Mouse (Mus musculus) heart, embryonic 14.5 days (tissue): ENCODE measurements around the gene Atrn. TPM values are rescaled to one million over a fixed set of nuclear protein-coding genes. Genes with fewer than 3 reads are reported as not detected.

Source experiments
- ATAC-seq: fragments of 200-750 bp; cut with Nextera tagmentation; 2 replicates; pipeline ENCODE4 v1.8.0; 2017; ENCODE audit warnings: low read depth, moderate TSS enrichment; ENCODE audit not compliant: insufficient number of reproducible peaks, insufficient read depth, low FRiP score
- H3K27ac ChIP-seq, 2 experiments: fragments of 200-500 bp in 1 of 2; fragments of 300-500 bp in 1 of 2; sonication (generic) in 1 of 2; replicated peaks in 1 of 2; 2 replicates each; pipeline ENCODE4 v1.5.1; 2012 to 2014; ENCODE audit warnings: low read depth in 2 of 2, low read length in 2 of 2, control low read depth in 1 of 2, mild to moderate bottlenecking in 1 of 2, mixed read lengths in 1 of 2; ENCODE audit not compliant: control insufficient read depth in 1 of 2, insufficient read depth in 1 of 2
- H3K27me3 ChIP-seq: fragments of 300-500 bp; sonication (generic); 2 replicates; pipeline ENCODE4 v1.6.1; 2014; ENCODE audit warnings: mild to moderate bottlenecking, low read length, control low read depth; ENCODE audit not compliant: control insufficient read depth, insufficient read depth
- H3K36me3 ChIP-seq: fragments of 300-500 bp; sonication (generic); 2 replicates; pipeline ENCODE4 v1.6.1; 2014; ENCODE audit warnings: mild to moderate bottlenecking, control low read depth, low read length, mixed read lengths; ENCODE audit not compliant: control insufficient read depth, insufficient read depth
- H3K4me1 ChIP-seq, 2 experiments: fragments of 200-500 bp in 1 of 2; fragments of 300-500 bp in 1 of 2; sonication (generic) in 1 of 2; 2 replicates each; pipeline ENCODE4 v1.6.1; 2012 to 2014; ENCODE audit warnings: low read length in 2 of 2, control low read depth in 1 of 2, mixed read lengths in 1 of 2; ENCODE audit not compliant: control insufficient read depth in 2 of 2, insufficient read depth in 2 of 2
- H3K4me2 ChIP-seq: fragments of 300-500 bp; sonication (generic); 2 replicates; pipeline ENCODE4 v1.6.1; 2014; ENCODE audit warnings: mild to moderate bottlenecking, low read length
- H3K4me3 ChIP-seq, 2 experiments: fragments of 200-500 bp in 1 of 2; fragments of 300-500 bp in 1 of 2; sonication (generic) in 1 of 2; 2 replicates each; pipeline ENCODE4 v1.5.1; 2012 to 2014; ENCODE audit warnings: low read length in 2 of 2, mild to moderate bottlenecking in 2 of 2, control low read depth in 1 of 2, low read depth in 1 of 2, moderate library complexity in 1 of 2; ENCODE audit not compliant: control insufficient read depth in 1 of 2, insufficient read depth in 1 of 2
- H3K9ac ChIP-seq: fragments of 300-500 bp; sonication (generic); 2 replicates; pipeline ENCODE4 v1.6.1; 2014; ENCODE audit warnings: mild to moderate bottlenecking, low read length
- H3K9me3 ChIP-seq: fragments of 300-500 bp; sonication (generic); 2 replicates; pipeline ENCODE4 v1.6.1; 2016; ENCODE audit warnings: low read length, control low read depth; ENCODE audit not compliant: control insufficient read depth
- WGBS: fragments of 180-500 bp; shearing (Covaris S2); extraction: QIAGEN DNeasy Blood & Tissue Kit; methylation state at CpG from one replicate; pipeline ENCODE4 v1.1.7; 2014; 5-methylcytosine and 5-hydroxymethylcytosine counted together
- polyA plus RNA-seq: library from polyadenylated mRNA; unstranded; fragments of >200 nt; fragmentation: Nextera tagmentation; extraction: Ambion mirVana; gene quantifications from 2 replicates; pipeline ENCODE4 v1.2.1, GENCODE M21; 2014

The Atrn gene
- polyA plus RNA-seq, 1 experiment from 2014 or later: 8.7 TPM

DNA sequence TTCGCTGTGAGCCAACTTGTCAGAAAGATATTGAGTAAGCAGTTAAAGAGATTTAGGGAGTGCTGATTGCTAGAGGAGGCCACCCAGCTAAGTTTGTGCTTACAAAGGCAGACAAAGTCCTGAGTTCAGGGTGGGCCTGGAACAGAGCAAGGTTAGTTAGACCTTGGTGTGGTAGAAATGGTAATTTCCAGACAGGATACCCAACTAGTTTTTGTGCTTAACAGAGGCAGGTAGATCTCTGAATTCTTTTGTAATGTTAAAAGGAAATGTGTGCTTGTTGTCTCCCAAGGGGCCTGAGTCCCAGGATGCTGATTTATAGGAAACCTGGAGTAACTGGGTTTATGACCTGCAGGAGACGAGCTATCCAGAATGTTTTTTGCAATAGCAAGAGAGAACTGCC is 52.6 kb downstream of the Atrn start:
- 74% methylated on average over 2 of the region's 2 CpGs for WGBS
- no peak overlapping the region for H3K4me2 ChIP-seq
- H3K36me3 ChIP-seq: peaks cover 23% of the 10 kb centered on the region; the same call in 1 of the 2 replicates
- no peaks in the 10 kb centered on the region for H3K9me3 ChIP-seq
- no peak overlapping the region for H3K27ac ChIP-seq
- no peaks in the 10 kb centered on the region for H3K4me1 ChIP-seq
- H3K27me3 ChIP-seq: no peaks in the 10 kb centered on the region
- no peak overlapping the region for H3K9ac ChIP-seq
- no peak for ATAC-seq
- no peak overlapping the region for H3K4me3 ChIP-seq

DNA sequence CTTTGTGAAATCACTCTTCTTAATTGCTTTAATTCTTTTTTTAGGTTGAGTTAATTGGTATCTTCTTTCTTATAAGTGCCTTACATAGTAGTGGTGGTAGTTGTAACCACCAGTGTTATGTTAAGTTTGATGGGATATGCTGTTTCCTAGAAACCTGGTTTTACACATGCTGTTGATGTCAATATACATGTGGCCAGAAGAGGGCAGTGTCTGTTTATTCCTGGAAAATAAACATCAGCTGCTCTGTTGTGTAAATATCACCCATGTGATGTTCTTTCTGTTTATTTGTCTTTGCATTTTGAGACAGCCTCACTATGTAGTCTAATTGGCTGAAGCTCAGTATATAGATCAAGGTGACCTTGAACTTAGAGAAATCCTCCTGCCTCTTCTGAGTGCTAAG is 55.6 kb downstream of the Atrn start:
- Histone ChIP-seq H3K4me2 (no peak overlapping the region), H3K4me3 (no peak overlapping the region), H3K9me3 (no peaks in the 10 kb centered on the region), H3K27ac (no peak overlapping the region), H3K27me3 (no peaks in the 10 kb centered on the region), H3K4me1 (no peaks in the 10 kb centered on the region), H3K9ac (no peak overlapping the region), H3K36me3 (peaks cover 30% of the 10 kb centered on the region)
- no peak for ATAC-seq

- Histone ChIP-seq H3K27me3 (no peaks in the 10 kb centered on the region), H3K36me3 (peaks cover 11% of the 10 kb centered on the region), H3K27ac (no peak overlapping the region), H3K4me2 (no peak overlapping the region), H3K9me3 (no peaks in the 10 kb centered on the region), H3K4me3 (no peak overlapping the region), H3K9ac (no peak overlapping the region), H3K4me1 (no peaks in the 10 kb centered on the region)
- WGBS: 80% methylated on average over 1 of the region's 1 CpGs
- ATAC-seq: no peak
These were observed 58.7 kb downstream of the Atrn start for GRCm38 (mm10) chr2:130965042-130965441.

DNA sequence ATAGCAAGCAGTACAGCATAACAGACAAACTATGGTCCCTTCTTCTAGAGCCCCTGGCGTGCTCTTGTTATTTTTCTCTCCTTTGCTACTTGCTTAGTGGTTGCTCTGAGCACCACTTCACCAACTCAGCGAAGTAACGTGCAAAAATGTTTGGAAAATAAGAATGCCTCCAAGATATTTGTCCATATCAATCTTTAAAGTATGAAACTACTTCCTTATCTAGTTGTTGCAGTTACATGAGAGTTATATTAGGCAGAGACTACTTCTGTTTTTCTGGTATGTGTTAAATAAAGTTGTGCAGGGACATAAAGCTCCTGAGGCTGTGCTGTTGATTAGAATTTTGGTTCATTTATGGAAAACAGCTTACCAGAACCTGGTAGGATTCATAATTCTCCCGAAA is 64.7 kb downstream of the Atrn start:
- peaks cover 41% of the 10 kb centered on the region for H3K36me3 ChIP-seq
- no peak overlapping the region for H3K27ac ChIP-seq
- H3K4me1 ChIP-seq: no peaks in the 10 kb centered on the region
- H3K9me3 ChIP-seq: no peaks in the 10 kb centered on the region
- ATAC-seq: no peak
- no peak overlapping the region for H3K9ac ChIP-seq
- no peak overlapping the region for H3K4me3 ChIP-seq
- no peak overlapping the region for H3K4me2 ChIP-seq
- no peaks in the 10 kb centered on the region for H3K27me3 ChIP-seq
- 81% methylated on average over 4 of the region's 4 CpGs for WGBS

GRCm38 (mm10) chr2:130972386-130972785 is 66.1 kb downstream of the Atrn start:
- Histone ChIP-seq H3K4me3 (no peak overlapping the region), H3K36me3 (peaks cover 41% of the 10 kb centered on the region), H3K27ac (no peak overlapping the region), H3K9me3 (no peaks in the 10 kb centered on the region), H3K4me2 (no peak overlapping the region), H3K4me1 (no peaks in the 10 kb centered on the region), H3K27me3 (no peaks in the 10 kb centered on the region), H3K9ac (no peak overlapping the region)
- no peak for ATAC-seq
- 91% methylated on average over 4 of the region's 4 CpGs for WGBS

DNA sequence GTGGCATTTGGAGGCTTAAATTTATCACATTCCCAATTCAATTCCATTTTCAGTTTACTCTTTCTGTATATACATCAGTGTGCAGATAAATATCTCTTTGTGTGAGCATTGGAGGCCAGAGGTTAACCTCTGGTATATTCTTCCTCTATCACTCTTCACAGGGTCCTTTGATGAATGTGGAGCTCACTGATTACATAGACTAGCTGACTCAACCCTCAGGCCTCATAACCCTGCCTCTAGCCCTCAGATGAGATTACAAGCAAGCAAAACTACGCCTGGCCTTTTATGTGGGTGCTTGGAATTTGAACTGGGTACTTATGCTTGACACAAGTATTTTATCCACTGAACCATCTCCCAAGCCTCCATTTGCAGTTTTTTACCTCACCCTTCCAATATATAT is 68.6 kb downstream of the Atrn start:
- Histone ChIP-seq H3K4me1 (peaks cover 7 to 8% of the 10 kb centered on the region in 2 experiments; a peak in 3 of 4 replicates), H3K9ac (no peak overlapping the region), H3K27ac (no peak overlapping the region), H3K4me3 (no peak overlapping the region), H3K4me2 (no peak overlapping the region), H3K9me3 (no peaks in the 10 kb centered on the region), H3K36me3 (peaks cover 43% of the 10 kb centered on the region), H3K27me3 (no peaks in the 10 kb centered on the region)
- WGBS: 80% methylated on average over 1 of the region's 1 CpGs
- no peak for ATAC-seq

- no peak for ATAC-seq
- H3K4me2 ChIP-seq: no peak overlapping the region
- no peak overlapping the region; a peak in 1 of 4 replicates for H3K27ac ChIP-seq
- no peak overlapping the region for H3K9ac ChIP-seq
- H3K4me3 ChIP-seq: no peak overlapping the region
- H3K27me3 ChIP-seq: no peaks in the 10 kb centered on the region
- peaks cover 35% of the 10 kb centered on the region for H3K36me3 ChIP-seq
- H3K9me3 ChIP-seq: no peaks in the 10 kb centered on the region
- H3K4me1 ChIP-seq: peaks cover 7 to 8% of the 10 kb centered on the region in 2 experiments; a peak in 3 of 4 replicates
These were observed 71.3 kb downstream of the Atrn start for GRCm38 (mm10) chr2:130977589-130977988.

GRCm38 (mm10) chr2:130978058-130978847 is 72.0 kb downstream of the Atrn start:
- H3K9me3 ChIP-seq: no peaks in the 10 kb centered on the region
- no peak overlapping the region; a peak in 1 of 4 replicates for H3K27ac ChIP-seq
- 36% methylated on average over 10 of the region's 10 CpGs for WGBS
- peaks cover 7 to 8% of the 10 kb centered on the region in 2 experiments; a peak in 3 of 4 replicates for H3K4me1 ChIP-seq
- no peak overlapping the region for H3K4me2 ChIP-seq
- no peak for ATAC-seq
- H3K36me3 ChIP-seq: peaks cover 36% of the 10 kb centered on the region
- H3K4me3 ChIP-seq: no peak overlapping the region
- no peak overlapping the region for H3K9ac ChIP-seq
- no peaks in the 10 kb centered on the region for H3K27me3 ChIP-seq
